Mouse (Mus musculus) bone marrow macrophage, adult 2 months (primary cell): ENCODE results near the gene Lrba.

ENCODE experiments used
- CTCF ChIP-seq: IDR thresholded peaks from 2 replicates; pipeline ENCODE4 v1.5.1; 2012; ENCODE audit warnings: low read depth, mild to moderate bottlenecking, low read length, moderate library complexity
- POLR2A ChIP-seq: IDR thresholded peaks from 2 replicates; pipeline ENCODE4 v1.6.1; 2012; ENCODE audit warnings: mild to moderate bottlenecking, low read depth, low read length, borderline replicate concordance

GRCm38 (mm10) chr3:86204608-86205358 is 19.7 kb upstream of the Lrba start:
- TF ChIP-seq POLR2A = no peak
- TF ChIP-seq CTCF = no peak
